ENCODE assay signal across 12 mouse cellular contexts in genomic region chr17:5097545-5098475, GRCm38 (mm10).
DNase-seq lines count a peak whose midpoint lies in the region; ATAC-seq lines count a peak whose summit lies in the region.
"Had no signal": no experiment of that assay in that cellular context is flagged by ENCODE, and none has a peak within 500 bp of the region (broad histone marks: within the 10 kb centered on the region; RNA-seq: fewer than 3 reads in every experiment).

No protein-coding gene starts in this region.

- H3K4me3 ChIP-seq in liver, embryonic 16.5 days (ENCODE audit: low read depth, low read length): no peak overlapping the region
- H3K4me3 ChIP-seq: neural tube, embryonic 12.5 days had no signal

- WGBS in liver, embryonic 16.5 days (ENCODE audit: insufficient replicate concordance): 62% methylated on average over 21 of the region's 21 CpGs

- peak overlapping the region; percentile 98 for H3K27ac ChIP-seq in liver, embryonic 16.5 days (ENCODE audit: low read length)
- H3K27ac ChIP-seq: neural tube, embryonic 12.5 days had no signal

- DNase-seq in cerebellum, adult 11-12 months: peak; percentile 12
- DNase-seq in cerebellum, postnatal 10 days: no peak
- peak; percentile 32 for DNase-seq in kidney, adult 11 months
- DNase-seq in kidney, postnatal 4 days: no peak
- no peak for DNase-seq in urinary bladder, postnatal 36 days (ENCODE audit: low spot score in 2 of 2)
- DNase-seq in adrenal gland, adult (ENCODE audit: inconsistent age in 2 of 2, low spot score in 1 of 2): no peak
- DNase-seq: adrenal gland, postnatal 10 days; cerebellum, adult 2 months; right cerebral cortex, postnatal 14 days had no signal

- H3K4me1 ChIP-seq in liver, embryonic 16.5 days (ENCODE audit: control insufficient read depth, low read depth, low read length): peaks cover 72% of the 10 kb centered on the region

- H3K27me3 ChIP-seq in liver, embryonic 16.5 days (ENCODE audit: control insufficient read depth, insufficient read depth, low read depth, low read length): no peaks in the 10 kb centered on the region
- H3K27me3 ChIP-seq: neural tube, embryonic 12.5 days had no signal

- no peaks in the 10 kb centered on the region for H3K9me3 ChIP-seq in liver, embryonic 16.5 days (replicated peaks; ENCODE audit: control insufficient read depth, low read length)
- H3K9me3 ChIP-seq: neural tube, embryonic 12.5 days had no signal

- peak overlapping the region; percentile 66 for H3K9ac ChIP-seq in liver, embryonic 16.5 days (ENCODE audit: low read depth, low read length)
- H3K9ac ChIP-seq: neural tube, embryonic 12.5 days had no signal

- no peaks in the 10 kb centered on the region for H3K36me3 ChIP-seq in liver, embryonic 16.5 days (ENCODE audit: control insufficient read depth, insufficient read depth)
- H3K36me3 ChIP-seq: neural tube, embryonic 12.5 days had no signal

- peak; percentile 33; the same call in 1 of the 2 replicates for ATAC-seq in common myeloid progenitor, adult 5-6 weeks (replicated peaks; ENCODE audit: low read depth, poor library complexity, severe bottlenecking)
- no peak for ATAC-seq in liver, embryonic 16.5 days (ENCODE audit: low read depth)

- H3K4me2 ChIP-seq in liver, embryonic 16.5 days (ENCODE audit: low read depth, low read length): peak overlapping the region; percentile 71
- H3K4me2 ChIP-seq: neural tube, embryonic 12.5 days had no signal

Comparison
In these comparisons a context has a peak if more than half of its experiments do, and no peak if none do; other contexts are left out.
1. DNase-seq: peak in cerebellum, adult 11-12 months (single experiment) and kidney, adult 11 months (single experiment); none in cerebellum, postnatal 10 days (0 of 2), kidney, postnatal 4 days (0 of 2), urinary bladder, postnatal 36 days (0 of 2) and adrenal gland, adult (0 of 2).